Mouse (Mus musculus) lung, postnatal 14 days (tissue): Measurements from ENCODE around the gene 5330417H12Rik.

Experiments used
- DNase-seq: peaks from one replicate; pipeline ENCODE4 v3.0.0; 2021

Gene 5330417H12Rik

DNA sequence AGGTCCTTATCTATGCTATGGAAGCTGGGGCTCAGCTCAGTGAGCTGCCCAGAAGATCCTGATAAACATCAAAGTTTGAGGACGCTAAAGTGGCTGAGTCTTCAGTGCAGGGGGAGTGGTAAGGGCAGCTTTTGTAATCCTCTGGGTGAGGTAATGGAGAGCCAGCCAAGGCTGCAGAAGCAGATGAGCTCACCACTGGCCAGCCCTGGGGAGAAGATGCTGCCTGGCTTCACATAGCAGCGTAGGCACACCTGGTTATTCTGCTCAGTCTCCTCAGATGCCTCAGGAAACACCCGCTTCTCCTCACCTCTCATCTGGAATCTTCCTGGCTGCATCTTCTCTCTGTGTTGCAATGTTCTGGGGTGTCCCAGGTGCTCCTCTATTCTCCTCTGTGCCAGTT is 529 bp downstream of the 5330417H12Rik start:
- no peak for DNase-seq

DNA sequence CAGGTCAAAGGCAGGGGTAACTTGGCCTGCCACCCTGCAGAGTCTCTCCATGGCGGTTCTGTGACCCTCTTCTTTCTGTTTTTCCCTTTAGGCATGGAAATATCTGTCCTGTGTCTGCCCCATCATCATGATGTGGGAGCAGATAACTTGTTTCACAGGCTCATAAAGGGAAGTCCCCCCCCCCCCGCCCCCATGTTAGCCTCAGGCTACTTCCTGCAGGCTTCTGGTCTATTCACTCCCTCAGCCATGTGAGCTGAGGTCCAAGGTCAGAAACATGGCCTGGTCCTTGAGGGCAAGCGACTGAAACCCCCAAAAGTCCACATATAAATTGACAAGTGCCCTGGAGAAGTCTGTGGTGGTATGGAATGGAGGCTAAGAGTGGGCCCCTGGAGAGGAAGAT is 4.8 kb downstream of the 5330417H12Rik start:
- DNase-seq = no peak

DNA sequence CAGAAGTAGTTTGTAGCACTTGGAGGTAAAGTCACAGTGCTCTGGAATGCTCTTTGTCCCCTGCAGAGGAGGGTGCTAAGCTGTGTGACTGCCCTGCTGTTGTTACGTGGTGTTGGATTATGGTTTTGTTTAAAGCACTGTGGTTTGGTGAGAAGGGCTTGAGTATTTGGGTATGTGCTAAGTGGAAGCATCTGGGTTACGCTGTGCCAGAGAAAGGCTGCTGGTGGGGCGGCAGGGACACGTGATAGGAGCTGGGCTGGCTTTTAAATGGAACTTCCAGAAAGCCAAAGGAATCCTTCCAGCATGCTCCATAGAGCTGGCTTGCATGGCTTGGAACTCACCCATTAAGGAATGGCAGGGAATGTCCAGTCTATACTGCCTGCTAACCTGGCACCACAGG is 5.7 kb downstream of the 5330417H12Rik start:
- DNase-seq = peak; percentile 6

DNA sequence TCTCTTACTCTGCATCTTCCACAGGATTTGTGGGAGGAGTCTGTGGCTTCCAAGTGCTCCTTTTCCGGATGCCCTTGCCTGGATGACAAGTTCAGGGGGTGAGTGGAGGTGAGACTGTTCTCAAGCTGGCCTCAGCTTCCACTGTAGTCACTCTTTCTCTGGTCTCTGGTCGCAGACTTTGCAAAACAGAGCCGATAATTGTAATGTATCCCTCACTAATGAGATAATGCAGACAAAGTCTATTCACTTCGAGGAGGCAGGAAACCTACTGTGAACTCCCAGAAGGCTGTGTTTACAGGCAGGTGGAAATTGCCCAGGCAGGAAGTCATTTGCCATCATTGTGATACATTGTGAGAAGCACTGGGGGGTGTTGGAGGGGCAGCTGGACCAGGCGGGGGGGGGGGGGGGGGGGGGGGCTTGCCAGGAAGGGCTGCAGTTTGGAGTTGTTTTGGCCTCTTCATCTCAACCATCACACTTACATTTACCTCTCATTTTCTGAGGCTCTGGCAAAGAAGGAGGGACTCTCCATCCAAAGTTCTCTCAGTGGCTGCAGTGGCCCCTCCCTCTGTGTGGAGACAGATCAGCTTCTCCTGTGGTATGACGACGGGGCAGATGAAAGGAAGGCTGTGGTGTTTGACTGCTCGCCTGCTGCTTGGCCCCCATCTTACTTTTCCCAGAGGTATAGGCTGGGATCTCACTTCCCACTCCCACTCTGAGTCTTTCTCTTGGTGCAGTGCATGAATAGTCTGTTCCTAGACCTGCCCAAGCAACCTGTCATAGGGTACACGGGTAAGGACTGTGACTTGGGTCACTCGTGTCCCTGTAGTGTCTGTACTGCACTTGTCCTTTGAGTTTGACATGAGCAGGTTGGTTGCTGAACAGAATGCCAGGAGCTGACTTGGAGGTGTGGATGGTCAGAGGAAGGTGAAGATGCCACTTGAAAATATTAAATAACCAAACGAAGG is 6.7 kb downstream of the 5330417H12Rik start:
- no peak for DNase-seq

DNA sequence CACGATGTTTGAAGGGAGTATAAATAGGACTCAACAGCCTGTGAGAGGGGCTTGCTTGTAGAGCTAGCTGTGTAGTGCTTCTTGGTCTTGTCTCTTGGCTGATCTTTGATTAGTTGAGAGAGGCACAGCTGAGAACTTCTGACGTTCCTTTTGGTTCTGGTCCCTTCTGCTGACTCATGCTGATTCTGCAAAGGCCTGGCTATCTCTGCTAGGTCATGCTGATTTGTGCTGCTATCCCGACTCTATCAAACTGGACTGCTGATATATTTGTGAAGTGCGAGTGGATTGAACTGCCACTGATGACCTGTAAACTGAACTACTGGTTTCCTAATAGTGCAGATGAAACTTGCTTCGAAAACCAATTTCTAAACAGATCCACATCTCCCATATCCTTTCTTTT is 14.1 kb downstream of the 5330417H12Rik start:
- DNase-seq = no peak

DNA sequence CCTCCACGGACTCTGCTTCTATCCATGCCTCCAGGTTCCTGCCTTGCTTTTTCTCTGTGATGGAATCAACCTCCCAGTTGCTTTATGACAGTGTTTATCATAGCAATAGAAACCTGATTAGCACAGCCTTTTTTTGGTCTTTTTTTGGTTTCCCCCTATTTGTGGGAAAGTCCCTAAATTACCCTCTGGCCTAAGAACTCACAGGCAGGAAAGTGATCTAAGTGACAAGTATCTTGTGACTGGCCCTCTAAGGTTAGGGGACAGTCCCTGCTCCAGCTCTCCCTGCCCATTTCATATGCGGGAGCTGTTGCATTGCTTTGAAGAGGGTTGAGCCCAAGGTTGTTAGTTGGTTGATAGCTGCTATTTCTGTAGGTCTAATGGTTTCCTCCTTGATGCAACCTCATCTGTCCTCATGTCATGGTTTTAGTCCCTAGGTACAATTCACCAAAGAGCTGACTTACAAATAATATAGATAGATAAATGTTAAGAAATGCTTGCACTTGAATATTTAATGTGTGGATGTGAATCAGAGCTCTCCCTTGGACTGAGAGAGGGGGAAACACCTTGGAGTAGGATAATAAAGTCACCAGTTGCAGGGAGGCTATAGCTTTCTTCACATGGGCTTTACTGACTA is 15.2 kb downstream of the 5330417H12Rik start:
- no peak for DNase-seq

DNA sequence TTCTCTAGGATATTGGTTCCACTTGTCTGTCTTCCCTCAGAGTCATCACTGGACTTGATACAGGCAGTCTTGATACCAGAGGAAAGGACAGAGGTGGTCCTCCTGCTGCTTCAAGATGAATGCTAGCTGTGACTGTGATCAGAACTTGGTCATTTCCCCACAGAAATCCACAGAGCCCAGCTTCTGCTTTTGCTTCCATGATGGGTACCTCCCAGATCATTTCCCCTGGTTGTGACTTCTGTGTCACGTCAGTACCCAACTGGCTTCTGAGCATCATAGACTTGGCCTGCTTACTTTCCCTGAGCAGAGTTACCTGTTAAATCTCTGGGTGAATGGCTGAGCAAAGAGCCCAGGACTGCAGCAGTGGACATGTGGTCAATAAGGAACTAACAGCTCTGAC is 17.2 kb downstream of the 5330417H12Rik start:
- DNase-seq = no peak

DNA sequence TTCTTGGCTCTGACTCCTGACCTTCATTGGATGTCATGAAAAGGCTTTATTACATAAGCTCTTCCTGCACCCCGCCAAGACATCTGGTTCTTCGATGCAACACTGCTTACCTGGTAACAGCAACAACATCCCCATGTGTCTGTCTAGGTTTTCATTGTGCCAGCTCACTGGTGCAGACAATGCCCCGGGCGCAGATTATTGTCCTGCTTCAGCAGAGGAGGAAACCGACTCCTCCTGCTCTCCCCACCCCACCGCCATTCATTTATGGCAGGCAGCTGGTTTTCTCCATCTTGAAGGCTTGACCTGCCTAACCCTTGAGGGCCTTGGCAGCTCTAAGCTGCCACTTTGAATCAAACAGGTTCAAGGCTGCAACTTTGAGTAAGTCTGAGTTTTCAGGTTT is 22.0 kb downstream of the 5330417H12Rik start:
- no peak for DNase-seq

DNA sequence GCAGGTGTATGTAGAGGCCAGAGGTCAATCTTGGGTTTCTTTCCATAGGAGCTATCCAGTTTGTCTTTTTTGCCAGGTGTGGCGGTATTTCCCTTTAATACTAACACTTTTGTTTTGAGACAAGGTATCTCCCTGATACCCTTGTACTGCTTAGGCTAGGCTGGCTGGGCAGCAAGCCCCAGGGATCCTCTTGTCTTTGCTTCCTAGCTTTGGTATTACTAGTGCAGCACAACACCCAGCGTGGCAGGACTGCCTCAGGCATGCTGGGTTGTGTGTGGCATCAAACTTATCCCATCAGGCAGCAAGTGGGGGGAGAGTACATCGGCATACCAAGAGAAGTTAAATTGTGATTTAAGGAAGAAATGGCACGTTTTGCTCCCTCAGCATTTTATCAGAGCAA is 22.5 kb downstream of the 5330417H12Rik start:
- no peak for DNase-seq

DNA sequence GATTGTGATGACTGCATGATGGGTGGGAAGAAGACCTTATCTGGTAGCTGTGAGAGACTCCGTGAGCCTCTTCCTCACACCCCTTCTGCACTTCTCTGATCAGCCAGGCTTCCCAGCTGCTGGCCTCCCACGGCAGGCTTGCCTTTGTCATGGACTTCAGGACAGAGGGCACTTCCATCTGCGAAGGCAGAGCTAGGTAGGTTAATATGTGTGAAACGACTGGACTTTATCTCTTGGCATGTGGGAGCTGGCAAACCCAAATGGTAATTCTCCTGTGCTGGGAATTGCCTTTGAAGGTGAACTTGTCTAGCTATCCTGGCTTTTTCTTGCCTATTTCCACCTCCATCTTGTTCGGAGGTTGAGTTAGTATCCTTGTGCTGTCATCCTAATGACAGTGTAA is 24.3 kb downstream of the 5330417H12Rik start:
- DNase-seq = no peak

DNA sequence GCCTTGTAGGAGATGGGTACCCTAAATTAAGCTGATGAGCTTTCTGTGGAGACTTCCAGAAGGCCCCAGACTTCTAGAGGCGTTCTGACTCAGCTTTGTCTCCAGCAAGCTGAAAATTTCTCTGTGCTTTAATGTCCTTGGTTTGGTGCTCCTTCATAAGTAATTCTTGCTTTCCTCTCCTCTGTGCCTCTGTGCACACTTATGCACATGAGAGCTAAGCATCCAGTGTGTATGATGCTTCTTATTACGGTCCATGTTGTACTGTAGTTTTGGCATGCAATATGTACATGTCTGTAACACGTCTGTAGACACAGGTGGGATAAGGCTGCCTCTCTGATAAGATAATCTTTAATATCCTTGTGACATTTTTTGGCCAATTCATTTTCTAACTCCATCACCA is 27.0 kb downstream of the 5330417H12Rik start:
- DNase-seq = no peak

DNA sequence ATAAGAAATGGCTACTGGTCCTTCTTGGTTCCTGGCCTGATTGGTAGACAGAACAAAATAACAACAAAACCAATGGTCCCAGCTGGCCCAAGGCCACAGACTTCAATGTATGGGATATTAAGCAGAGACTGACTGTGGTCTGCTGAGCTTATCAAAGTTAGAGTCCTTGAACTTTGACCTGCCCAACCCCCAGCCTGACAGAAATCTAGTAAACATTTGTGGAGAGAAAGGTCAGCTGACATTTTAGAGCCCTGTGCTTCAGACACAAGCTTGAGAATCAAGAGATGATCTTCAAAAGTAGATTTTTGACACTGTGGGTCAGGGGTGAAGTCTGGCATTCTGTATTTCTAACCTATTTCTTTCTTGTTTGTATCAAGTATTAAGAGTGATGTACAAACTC is 28.2 kb downstream of the 5330417H12Rik start:
- DNase-seq = no peak

DNA sequence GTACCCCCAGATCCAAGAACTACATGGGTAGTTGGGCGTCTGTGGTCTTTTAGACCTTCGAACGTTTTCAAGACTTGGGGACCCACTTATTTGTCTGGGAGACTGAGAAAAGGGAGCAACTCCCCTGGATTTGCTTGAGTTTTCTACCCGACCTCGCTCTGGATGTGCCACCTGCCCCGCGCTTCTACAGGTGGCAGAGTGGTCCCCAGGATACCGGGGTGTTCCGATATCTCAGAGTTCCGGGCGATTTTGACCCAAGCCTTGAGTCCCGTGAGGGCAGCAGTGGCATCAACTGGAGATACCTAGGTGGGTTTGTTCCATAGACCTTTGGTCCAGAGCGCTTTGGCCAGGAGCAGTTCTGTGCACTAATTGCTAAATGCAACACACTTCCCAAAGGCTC is 29.5 kb downstream of the 5330417H12Rik start:
- DNase-seq = no peak

DNA sequence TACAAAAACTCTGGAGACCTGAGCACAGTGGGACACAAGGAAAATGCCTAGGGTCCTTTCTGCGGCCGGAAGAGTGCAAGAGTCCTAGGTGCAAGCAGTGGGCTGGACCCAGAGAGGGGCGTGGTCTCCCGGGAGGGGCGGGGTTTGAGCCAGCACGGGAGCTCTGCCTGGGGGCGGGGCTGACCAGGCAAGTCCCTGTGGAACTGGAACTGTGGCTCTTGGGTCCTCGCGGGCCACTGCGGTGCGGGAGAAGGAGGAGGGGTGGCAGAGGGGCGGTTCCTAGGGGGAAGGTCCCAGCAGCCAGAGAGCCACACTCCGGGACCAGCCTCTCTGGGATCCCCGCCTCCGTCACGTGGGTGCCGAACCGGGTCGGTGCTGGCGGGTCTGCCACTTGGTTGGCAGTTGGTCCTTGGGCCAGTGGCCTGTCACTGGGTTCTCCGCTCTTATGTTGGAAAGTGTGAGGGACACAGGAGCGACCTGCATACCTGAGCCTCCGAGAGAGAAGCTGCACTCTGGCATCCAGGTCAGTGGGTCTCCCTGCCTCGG is 30.0 kb downstream of the 5330417H12Rik start, which contains the start of gene Ppfibp2:
TSS of gene Ppfibp2 (plus strand) at position 351 of the 546 bp plus-strand sequence.
- DNase-seq = peak; percentile 94

DNA sequence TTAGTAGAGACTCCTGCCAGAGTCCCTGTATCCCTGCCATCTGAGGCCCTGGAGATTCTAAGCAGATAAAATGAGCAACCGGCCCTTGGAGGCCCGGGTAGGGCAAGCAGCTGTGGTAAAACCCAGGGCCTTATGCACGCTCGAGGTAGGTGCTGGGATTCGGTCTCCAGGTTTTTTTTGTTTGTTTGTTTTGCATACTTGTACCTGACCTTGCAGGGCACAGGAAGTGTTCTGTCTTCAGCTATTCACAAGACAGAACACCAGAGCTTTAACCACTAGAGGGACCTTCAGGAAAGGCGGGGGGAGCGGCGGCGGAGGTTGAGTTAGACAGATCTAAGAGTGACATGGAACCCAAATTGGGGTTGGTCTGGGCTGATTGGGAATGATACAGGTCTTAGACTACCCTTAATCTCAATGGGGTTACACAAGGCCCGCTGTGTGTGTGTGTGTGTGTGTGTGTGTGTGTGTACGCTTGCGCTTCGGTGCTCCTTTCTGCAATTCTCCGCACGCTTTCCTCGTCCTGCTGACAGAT is 30.6 kb downstream of the 5330417H12Rik start:
- DNase-seq = peak; percentile 48

DNA sequence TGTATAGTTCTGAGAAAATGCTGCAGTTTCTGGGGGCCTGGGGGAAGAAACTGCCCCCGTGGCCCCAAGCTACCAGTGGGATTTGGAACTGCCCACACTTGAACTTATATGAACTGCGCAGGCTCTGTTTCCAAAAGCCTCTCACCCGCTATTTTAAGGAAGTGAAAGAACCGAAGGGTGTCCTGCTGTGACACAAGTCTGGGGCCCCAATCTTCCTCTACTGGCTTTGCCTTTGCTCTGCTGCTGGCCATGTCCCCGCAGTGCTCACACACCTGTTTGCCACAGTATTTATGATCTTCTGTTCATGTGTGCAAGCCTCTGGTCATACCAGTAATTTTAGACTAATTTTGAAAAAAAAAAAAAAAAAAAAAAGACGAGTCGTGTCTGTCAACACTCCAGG is 31.1 kb downstream of the 5330417H12Rik start:
- DNase-seq = peak; percentile 14

DNA sequence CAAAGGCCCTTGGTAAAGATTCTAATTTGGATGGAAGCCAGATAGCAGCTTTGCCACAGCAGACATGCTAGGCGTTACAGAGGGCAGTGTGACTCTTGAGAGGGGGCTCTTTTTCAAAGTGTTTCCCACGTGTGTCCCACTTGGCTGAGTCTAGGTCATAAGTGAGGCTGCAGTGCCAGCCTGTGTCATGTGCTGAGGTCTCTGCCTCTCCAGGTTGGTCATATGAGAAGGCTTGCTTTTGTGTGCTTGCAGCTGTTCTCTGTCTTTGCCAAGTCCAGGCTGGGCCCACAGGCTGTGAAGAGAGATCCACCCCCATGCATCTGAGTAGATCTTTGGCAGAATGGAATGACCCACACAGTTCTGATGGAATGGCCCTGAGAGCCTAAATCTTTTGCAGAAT is 32.3 kb downstream of the 5330417H12Rik start:
- no peak for DNase-seq

DNA sequence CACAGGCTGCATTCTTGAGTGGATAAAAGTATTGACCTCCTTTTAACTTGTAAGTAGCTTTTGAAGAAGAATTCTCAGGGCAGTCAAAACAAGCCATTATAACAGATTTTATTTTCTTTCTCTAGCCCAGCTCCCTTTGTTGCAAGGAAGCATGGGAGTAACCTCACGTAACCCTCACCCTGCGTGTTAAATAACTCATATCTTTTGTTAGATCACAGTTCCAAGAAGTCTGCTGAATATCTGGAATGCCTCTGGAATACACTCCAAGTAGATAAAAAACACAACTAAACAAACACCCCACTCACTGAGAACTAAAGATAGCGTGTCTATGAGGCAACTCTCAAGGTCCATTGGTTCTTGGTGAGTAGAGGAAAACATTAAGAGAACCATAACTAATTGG is 50.7 kb downstream of the 5330417H12Rik start:
- DNase-seq = no peak
